Mouse (Mus musculus) liver (tissue): Measurements from ENCODE around the gene Acsl5.
A peak's percentile ranks its signal among the peaks of the same experiment; 100 is the strongest.

Experiments
- DNase-seq: peaks from one replicate; pipeline ENCODE4 v3.0.0-alpha.2; 2020; ENCODE audit warnings: mixed read lengths

Gene Acsl5

DNA sequence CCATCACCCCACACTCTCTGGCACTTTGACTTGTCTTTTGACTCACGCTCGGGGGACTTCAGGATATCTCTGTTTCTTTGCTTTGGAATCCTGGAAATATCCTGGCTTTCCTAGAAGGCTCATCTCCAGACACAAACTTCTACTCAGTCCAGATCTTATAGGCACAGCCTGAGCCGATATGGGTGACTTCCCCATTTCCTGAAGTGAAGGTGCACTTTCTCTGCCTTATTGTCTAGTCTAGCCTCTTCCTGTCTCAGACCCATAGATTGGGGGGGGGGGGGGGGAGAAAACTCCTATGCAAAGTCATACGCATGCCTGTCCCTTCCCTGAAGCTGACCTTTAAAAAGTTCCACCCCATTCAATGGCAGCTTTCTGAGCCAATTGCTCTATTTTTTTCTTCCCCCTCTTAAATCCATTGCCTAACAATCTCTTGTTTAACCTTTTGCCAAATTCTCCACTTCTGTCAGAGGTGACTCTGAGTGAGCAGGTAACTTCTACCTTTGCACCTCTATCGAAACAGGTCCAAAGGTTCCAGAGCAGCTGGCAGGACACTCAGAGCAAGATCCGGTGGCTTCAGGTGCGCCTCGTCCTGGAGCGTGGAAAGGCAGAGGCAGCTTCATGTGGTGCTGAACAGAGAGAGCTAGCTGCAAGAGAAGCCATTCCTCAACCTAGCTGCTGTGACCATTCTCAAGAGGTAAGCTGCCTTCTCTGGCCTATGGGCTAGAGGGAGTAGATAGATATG is at the start of gene Acsl5:
Gene Acsl5, plus strand, starts transcription at position 556 of the 742 bp plus-strand sequence.
- DNase-seq, result no peak

DNA sequence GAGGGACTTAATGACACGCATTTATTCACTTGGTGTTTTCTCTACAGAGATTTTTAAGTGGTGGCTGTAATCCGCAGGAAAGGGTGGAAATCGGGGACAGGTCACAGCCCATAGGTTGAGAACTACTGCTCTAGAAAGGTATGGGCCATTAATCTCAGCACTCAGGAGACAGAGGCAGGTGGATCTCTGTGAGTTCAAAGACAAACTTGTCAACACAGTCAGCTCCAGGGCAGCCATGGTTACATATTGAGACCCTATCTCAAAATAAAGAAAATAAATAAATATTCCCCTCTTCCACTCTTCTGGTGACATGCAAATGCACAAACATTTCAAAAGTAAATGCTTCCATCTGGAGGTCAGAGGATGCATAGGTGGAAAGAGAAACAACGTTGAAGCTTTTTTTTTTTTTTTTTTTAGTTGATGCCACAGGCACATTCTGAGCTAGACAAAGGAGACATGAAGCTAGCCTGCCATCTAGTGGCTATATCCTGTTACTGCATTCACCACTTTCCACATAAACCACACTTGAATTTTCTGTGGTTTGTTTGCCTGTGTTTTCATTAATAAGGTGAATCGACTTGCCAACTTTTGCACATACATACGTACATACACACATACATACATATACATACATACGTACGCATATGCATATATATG is 45.1 kb upstream of the Acsl5 start:
- peak; percentile 38 for DNase-seq

- DNase-seq, result peak; percentile 65
Observed at GRCm38 (mm10) chr19:55207205-55207604, 44.5 kb upstream of the Acsl5 start.

DNA sequence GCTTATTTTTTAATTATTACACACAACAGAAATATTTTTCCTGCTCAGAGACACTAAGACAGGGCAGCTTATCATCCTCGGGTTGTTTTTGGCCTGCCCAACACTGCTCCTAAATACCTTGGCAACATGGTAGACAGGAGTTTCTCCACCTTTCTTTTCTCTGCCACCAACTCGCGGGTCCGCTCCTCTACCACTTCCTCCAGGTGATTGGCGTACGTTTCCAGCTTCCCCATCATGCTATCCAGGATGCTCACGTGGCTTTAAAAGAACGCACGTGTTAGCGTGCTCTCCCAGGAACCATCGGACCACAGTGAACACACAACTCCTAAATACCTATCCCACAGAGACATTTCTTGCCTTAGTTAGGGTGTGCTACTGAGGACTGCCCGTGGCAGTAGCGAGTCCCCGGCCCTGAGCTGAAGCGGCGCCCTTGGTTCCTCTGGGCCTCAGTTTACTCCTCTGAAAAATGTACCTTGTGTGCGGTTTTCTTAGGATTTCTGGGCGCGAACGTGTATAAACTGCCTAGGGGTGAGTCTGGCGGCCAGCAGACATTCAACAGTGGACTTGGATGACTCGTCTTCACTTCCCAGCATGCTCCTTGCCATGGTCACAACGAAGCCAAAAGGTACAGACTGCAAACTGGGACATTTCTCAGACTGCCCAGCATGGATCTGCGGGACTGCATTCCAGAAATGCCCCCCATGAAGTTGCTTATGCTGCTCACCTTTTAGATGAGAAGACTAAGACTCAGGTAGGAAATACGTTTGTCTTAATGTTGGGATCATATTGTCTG is 43.8 kb upstream of the Acsl5 start:
- DNase-seq, result no peak

DNA sequence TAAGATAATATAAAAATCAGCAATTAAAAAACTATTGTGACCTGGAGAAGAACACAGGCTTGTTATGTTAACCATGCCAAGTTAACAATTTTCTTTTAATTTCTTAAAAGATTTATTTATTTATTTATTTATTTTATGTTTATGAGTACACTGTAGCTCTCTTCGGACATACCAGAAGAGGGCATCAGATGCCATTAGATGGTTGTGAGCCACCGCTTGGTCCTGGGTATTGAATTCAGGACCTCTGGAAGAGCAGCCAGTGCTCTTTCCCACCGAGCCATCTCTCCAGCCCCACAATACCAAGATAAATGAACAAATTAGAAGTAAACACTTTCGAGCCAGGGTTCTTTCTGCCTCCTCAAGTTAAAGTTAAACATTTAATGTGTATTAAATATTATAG is 43.1 kb upstream of the Acsl5 start:
- DNase-seq, result no peak

- DNase-seq, result no peak
Observed at GRCm38 (mm10) chr19:55209084-55209483, 42.7 kb upstream of the Acsl5 start.

GRCm38 (mm10) chr19:55211698-55212097 is 40.0 kb upstream of the Acsl5 start:
- DNase-seq, result no peak

GRCm38 (mm10) chr19:55213617-55214340 is 38.0 kb upstream of the Acsl5 start:
- DNase-seq, result no peak

DNA sequence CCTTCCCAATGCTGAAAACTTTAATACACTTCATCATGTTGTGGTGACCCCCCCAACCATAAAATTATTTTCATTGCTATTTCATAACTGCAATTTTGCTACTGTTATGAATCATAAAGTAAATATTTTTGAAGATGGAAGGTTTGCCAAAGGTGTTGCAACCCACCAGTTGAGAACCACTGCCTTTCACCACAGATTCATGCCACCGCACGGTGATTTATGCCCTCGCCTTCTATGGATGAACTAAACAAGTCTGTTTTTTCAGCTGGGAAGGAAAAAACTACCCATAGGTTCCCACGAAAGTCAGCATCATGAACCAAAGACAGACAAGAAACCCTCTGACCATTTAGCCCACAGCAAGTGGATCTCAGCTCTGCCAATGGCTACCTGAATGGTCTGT is 34.9 kb upstream of the Acsl5 start:
- no peak for DNase-seq

- no peak for DNase-seq
Observed at GRCm38 (mm10) chr19:55217365-55217764, 34.4 kb upstream of the Acsl5 start.

GRCm38 (mm10) chr19:55218192-55218739 is 33.5 kb upstream of the Acsl5 start:
- peak; percentile 92 for DNase-seq

DNA sequence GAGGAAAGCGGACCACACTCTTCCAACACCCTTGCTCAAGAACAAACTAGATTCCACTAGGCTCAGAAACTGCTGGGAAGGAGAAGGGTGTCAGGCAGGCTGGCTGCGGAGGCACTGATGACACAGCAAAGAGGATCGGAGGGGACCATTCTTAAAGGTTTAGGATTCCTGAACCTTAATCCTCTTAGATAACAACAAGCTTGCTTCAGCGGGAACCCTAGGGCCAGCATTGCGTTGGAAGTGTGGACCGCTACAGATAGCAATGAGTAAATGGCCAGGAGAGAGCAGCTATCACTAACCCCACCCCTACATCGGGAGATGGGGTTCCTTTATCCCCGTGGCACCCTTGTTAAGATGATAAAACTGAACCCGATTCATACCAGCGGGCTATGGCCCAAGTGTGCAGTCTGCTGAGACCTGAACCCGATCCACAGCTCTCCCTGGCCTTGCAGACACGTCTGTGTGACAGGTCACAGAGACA is 33.0 kb upstream of the Acsl5 start:
- DNase-seq, result peak; percentile 85

DNA sequence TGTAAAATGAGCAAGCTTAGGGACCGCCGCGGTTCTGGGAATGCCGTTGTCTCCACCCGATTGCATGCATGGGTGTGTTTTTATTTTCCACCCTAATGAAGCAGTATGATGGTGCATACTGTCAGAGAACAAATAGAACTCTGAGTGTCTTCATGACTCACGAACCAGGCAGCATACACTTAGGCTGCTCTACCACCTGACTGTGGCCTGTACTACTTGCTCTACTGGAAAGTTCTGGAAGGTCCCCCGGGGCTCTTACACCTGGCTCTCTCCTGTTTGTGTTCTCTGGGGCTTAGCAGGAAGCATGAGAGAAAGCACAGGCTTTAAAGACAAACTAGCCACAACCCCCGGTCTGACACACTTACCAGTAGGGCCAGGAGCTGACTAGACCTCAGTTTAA is 32.4 kb upstream of the Acsl5 start:
- DNase-seq, result no peak

GRCm38 (mm10) chr19:55221208-55221607 is 30.5 kb upstream of the Acsl5 start:
- no peak for DNase-seq

GRCm38 (mm10) chr19:55222268-55222667 is 29.5 kb upstream of the Acsl5 start:
- no peak for DNase-seq

DNA sequence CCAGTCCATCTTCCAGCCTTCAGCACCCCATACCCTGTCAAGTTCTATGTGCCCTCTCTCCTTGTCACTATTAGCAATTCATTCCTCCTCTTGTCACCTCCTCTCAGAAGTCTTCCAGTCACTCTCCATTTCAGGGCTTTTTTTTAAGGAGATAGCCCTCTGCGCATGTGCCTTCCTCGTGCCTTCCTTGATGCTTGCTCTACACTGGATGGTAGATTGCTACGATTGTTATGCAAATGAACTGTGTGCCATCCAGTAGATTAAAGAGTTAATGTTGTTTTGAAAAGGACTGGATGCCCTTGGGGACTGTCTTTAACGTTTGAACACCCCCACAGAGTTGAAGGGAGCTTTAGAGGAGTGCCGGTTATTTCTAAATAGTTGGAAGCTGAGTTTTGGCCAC is 25.1 kb upstream of the Acsl5 start:
- DNase-seq, result no peak

GRCm38 (mm10) chr19:55227135-55227534 is 24.6 kb upstream of the Acsl5 start:
- no peak for DNase-seq

- no peak for DNase-seq
Observed at GRCm38 (mm10) chr19:55231081-55231480, 20.7 kb upstream of the Acsl5 start.

DNA sequence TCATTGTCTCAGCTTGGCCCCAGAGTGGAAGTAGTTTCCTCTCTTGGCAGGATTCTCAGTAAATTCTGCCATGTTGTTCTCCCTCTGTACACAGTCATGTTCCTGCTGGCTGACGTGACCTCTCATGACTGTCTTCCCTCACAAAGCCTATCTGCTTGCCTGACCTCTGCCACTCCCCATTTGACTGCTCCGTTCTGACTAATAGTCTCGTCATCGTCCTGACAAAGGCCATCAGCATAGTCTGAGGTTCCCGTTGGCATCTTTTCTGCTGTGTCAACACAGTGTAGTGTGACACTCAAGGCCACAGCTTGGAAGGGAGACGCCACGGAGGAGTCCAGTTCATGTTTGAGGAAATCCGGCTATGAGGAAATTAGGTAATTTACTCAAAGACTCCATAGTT is 19.6 kb upstream of the Acsl5 start:
- DNase-seq, result peak; percentile 19

GRCm38 (mm10) chr19:55236026-55236425 is 15.7 kb upstream of the Acsl5 start:
- DNase-seq, result no peak

GRCm38 (mm10) chr19:55236564-55236963 is 15.2 kb upstream of the Acsl5 start:
- DNase-seq, result no peak

- DNase-seq, result no peak
Observed at GRCm38 (mm10) chr19:55239766-55240426, 11.8 kb upstream of the Acsl5 start.
